Mouse (Mus musculus) liver, embryonic 11.5 days (tissue): ENCODE measurements around the gene B3gat1. TPM values are rescaled to one million over a fixed set of nuclear protein-coding genes. Genes with fewer than 3 reads are reported as not detected.

ENCODE experiments used
- ATAC-seq: fragments of 200-750 bp; cut with Nextera tagmentation; replicated peaks from 2 replicates; pipeline ENCODE4 v1.8.0; 2017; ENCODE audit warnings: moderate number of reproducible peaks, mild to moderate bottlenecking, moderate TSS enrichment, moderate library complexity; ENCODE audit not compliant: low FRiP score
- DNase-seq: peaks from one replicate; pipeline ENCODE4 v3.0.0-alpha.2; 2017; ENCODE audit warnings: low spot score
- H3K27ac ChIP-seq: fragments of 300-500 bp; sonication (generic); 2 replicates; pipeline ENCODE4 v1.5.1; 2014; ENCODE audit warnings: mild to moderate bottlenecking, low read depth, low read length, control low read depth
- H3K27me3 ChIP-seq: fragments of 300-500 bp; sonication (generic); replicated peaks from 2 replicates; pipeline ENCODE4 v1.6.1; 2014; ENCODE audit warnings: low read length, mixed read lengths; ENCODE audit not compliant: control insufficient read depth, insufficient read depth
- H3K36me3 ChIP-seq: fragments of 300-500 bp; sonication (generic); 2 replicates; pipeline ENCODE4 v1.6.1; 2014; ENCODE audit warnings: mild to moderate bottlenecking, low read length, moderate library complexity, mixed read lengths; ENCODE audit not compliant: control insufficient read depth, insufficient read depth
- H3K4me1 ChIP-seq: fragments of 300-500 bp; sonication (generic); replicated peaks from 2 replicates; pipeline ENCODE4 v1.6.1; 2014; ENCODE audit warnings: low read length, mixed read lengths; ENCODE audit not compliant: control insufficient read depth, insufficient read depth
- H3K4me2 ChIP-seq: fragments of 300-500 bp; sonication (generic); 2 replicates; pipeline ENCODE4 v1.6.1; 2014; ENCODE audit warnings: mild to moderate bottlenecking, control low read depth, moderate library complexity
- H3K4me3 ChIP-seq: fragments of 300-500 bp; sonication (generic); 2 replicates; pipeline ENCODE4 v1.5.1; 2014; ENCODE audit warnings: low read depth, low read length, control low read depth
- H3K9ac ChIP-seq: fragments of 300-500 bp; sonication (generic); 2 replicates; pipeline ENCODE4 v1.6.1; 2014; ENCODE audit warnings: low read depth, low read length, control low read depth
- H3K9me3 ChIP-seq: fragments of 300-500 bp; sonication (generic); 2 replicates; pipeline ENCODE4 v1.6.1; 2016; ENCODE audit warnings: low read length, inconsistent platforms, mixed read lengths; ENCODE audit not compliant: control insufficient read depth
- WGBS: fragments of 180-500 bp; shearing (Covaris S2); extraction: QIAGEN DNeasy Blood & Tissue Kit; methylation state at CpG from one replicate; pipeline ENCODE4 v1.1.7; 2014; 5-methylcytosine and 5-hydroxymethylcytosine counted together
- polyA plus RNA-seq: library from polyadenylated mRNA; unstranded; fragments of >200 nt; fragmentation: Nextera tagmentation; extraction: Ambion mirVana; gene quantifications from 2 replicates; pipeline ENCODE4 v1.2.1, GENCODE M21; 2014

Gene B3gat1
- polyA plus RNA-seq, 1 experiment from 2014 or later = not detected

- Histone ChIP-seq H3K9ac (no peak overlapping the region), H3K4me3 (no peak overlapping the region), H3K36me3 (no peaks in the 10 kb centered on the region), H3K27ac (no peak overlapping the region), H3K27me3 (no peaks in the 10 kb centered on the region), H3K4me2 (no peak overlapping the region), H3K9me3 (no peaks in the 10 kb centered on the region), H3K4me1 (no peaks in the 10 kb centered on the region)
- DNase-seq = no peak
- no peak for ATAC-seq
- 32% methylated on average over 9 of the region's 9 CpGs for WGBS
Measured at GRCm38 (mm10) chr9:26760081-26760480, 26.6 kb downstream of the B3gat1 start.

DNA sequence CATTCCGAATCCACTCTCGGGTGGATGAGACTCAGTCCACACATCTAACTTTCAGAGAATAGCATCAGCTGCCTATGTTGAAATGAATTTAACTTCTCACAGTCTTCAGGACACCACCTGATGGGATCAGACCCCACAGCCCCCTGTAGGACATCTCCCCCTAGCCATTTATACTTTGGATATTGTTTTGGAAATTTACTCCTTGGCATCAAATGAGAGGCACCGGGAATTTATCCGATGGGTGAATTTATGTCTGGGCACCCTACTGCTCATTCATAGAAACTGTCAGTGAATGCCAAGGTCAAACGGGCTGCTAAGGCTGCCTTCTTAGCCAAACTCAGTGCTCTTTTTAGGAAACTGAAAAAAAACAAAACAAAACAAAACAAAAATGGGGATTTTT is 27.0 kb downstream of the B3gat1 start:
- Histone ChIP-seq H3K36me3 (no peaks in the 10 kb centered on the region), H3K4me2 (no peak overlapping the region), H3K9ac (no peak overlapping the region), H3K27ac (no peak overlapping the region), H3K4me3 (no peak overlapping the region), H3K27me3 (no peaks in the 10 kb centered on the region), H3K4me1 (no peaks in the 10 kb centered on the region), H3K9me3 (no peaks in the 10 kb centered on the region)
- WGBS = 78% methylated on average over 5 of the region's 5 CpGs
- DNase-seq = no peak
- no peak for ATAC-seq

DNA sequence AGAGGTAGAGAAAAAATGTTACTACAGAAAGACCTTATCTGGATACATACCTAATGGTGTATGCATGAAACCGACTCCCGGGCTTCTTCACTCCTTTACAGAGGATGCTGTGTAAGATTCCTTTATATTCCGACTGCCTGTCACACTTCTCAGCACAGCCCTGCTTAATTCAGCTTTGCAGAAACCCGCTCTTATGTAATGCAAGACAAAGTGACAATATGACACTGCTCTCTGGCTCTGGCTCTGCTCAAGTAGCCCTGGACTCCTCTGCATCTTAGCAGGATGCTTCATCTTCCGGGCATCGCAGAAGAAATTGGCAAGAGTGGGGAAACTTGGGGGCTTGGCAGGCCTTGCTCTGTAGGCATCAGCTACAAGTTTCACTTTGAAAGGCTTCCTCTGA is 28.9 kb downstream of the B3gat1 start:
- DNase-seq = no peak
- Histone ChIP-seq H3K27ac (no peak overlapping the region), H3K9me3 (no peaks in the 10 kb centered on the region), H3K27me3 (no peaks in the 10 kb centered on the region), H3K4me2 (no peak overlapping the region), H3K9ac (no peak overlapping the region), H3K36me3 (no peaks in the 10 kb centered on the region), H3K4me1 (no peaks in the 10 kb centered on the region), H3K4me3 (no peak overlapping the region)
- 81% methylated on average over 6 of the region's 6 CpGs for WGBS
- ATAC-seq = no peak

DNA sequence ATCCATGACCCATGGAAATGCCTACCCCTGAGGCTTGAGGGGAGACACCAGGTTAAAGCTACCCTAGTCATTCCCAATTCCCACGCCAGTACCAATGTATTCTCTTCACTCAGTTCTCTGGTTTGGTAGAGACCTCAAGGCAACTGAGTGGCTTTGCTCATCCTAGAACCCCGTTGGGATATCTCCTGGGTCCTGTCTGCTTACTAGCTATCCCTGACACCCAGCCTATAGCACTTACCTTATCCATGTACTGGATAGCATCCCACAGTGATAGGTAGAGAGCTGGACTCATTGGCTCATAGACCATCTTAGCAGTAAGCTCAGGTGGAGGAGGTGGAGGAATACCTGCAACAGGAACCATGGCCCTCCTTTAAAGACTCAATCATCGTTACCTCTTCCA is 34.7 kb downstream of the B3gat1 start:
- H3K36me3 ChIP-seq = no peaks in the 10 kb centered on the region
- no peaks in the 10 kb centered on the region for H3K27me3 ChIP-seq
- no peak overlapping the region for H3K9ac ChIP-seq
- 74% methylated on average over 3 of the region's 3 CpGs for WGBS
- H3K4me3 ChIP-seq = no peak overlapping the region
- no peak overlapping the region for H3K27ac ChIP-seq
- no peak overlapping the region for H3K4me2 ChIP-seq
- DNase-seq = no peak
- ATAC-seq = no peak
- no peaks in the 10 kb centered on the region for H3K9me3 ChIP-seq
- H3K4me1 ChIP-seq = no peaks in the 10 kb centered on the region

GRCm38 (mm10) chr9:26775700-26776099 is 42.2 kb downstream of the B3gat1 start:
- H3K4me1 ChIP-seq = no peaks in the 10 kb centered on the region
- no peaks in the 10 kb centered on the region for H3K27me3 ChIP-seq
- no peak overlapping the region for H3K27ac ChIP-seq
- H3K9me3 ChIP-seq = no peaks in the 10 kb centered on the region
- 71% methylated on average over 2 of the region's 2 CpGs for WGBS
- no peak overlapping the region for H3K4me2 ChIP-seq
- DNase-seq (no peak), ATAC-seq (no peak)
- H3K36me3 ChIP-seq = no peaks in the 10 kb centered on the region
- no peak overlapping the region for H3K4me3 ChIP-seq
- no peak overlapping the region for H3K9ac ChIP-seq

- H3K9me3 ChIP-seq = no peaks in the 10 kb centered on the region
- H3K4me2 ChIP-seq = no peak overlapping the region
- H3K9ac ChIP-seq = no peak overlapping the region
- no peak for DNase-seq
- WGBS = 62% methylated on average over 6 of the region's 6 CpGs
- no peaks in the 10 kb centered on the region for H3K36me3 ChIP-seq
- ATAC-seq = no peak
- H3K4me1 ChIP-seq = no peaks in the 10 kb centered on the region
- H3K27ac ChIP-seq = no peak overlapping the region
- H3K4me3 ChIP-seq = no peak overlapping the region
- no peaks in the 10 kb centered on the region for H3K27me3 ChIP-seq
Measured at GRCm38 (mm10) chr9:26776122-26776902, 42.8 kb downstream of the B3gat1 start.

- no peak overlapping the region for H3K4me3 ChIP-seq
- no peak for DNase-seq
- H3K9ac ChIP-seq = no peak overlapping the region
Measured at GRCm38 (mm10) chr9:26778421-26778820, 44.9 kb downstream of the B3gat1 start.

GRCm38 (mm10) chr9:26783414-26783975 is 50.0 kb downstream of the B3gat1 start:
- Histone ChIP-seq H3K4me1 (no peaks in the 10 kb centered on the region), H3K36me3 (no peaks in the 10 kb centered on the region), H3K4me2 (peak overlapping the region; percentile 34; the same call in 1 of the 2 replicates), H3K27me3 (no peaks in the 10 kb centered on the region), H3K9me3 (no peaks in the 10 kb centered on the region), H3K4me3 (no peak overlapping the region), H3K27ac (no peak overlapping the region), H3K9ac (no peak overlapping the region)
- WGBS = 44% methylated on average over 7 of the region's 7 CpGs
- DNase-seq (no peak), ATAC-seq (peak; percentile 71)

More at GRCm38 (mm10) chr9:26778421-26778820, 44.9 kb downstream of the B3gat1 start:
- no peak overlapping the region for H3K4me2 ChIP-seq
- H3K9me3 ChIP-seq = no peaks in the 10 kb centered on the region
- no peaks in the 10 kb centered on the region for H3K4me1 ChIP-seq
- no peak overlapping the region for H3K27ac ChIP-seq
- H3K27me3 ChIP-seq = no peaks in the 10 kb centered on the region
- H3K36me3 ChIP-seq = no peaks in the 10 kb centered on the region
- no peak for ATAC-seq
- 79% methylated on average over 7 of the region's 7 CpGs for WGBS

DNA sequence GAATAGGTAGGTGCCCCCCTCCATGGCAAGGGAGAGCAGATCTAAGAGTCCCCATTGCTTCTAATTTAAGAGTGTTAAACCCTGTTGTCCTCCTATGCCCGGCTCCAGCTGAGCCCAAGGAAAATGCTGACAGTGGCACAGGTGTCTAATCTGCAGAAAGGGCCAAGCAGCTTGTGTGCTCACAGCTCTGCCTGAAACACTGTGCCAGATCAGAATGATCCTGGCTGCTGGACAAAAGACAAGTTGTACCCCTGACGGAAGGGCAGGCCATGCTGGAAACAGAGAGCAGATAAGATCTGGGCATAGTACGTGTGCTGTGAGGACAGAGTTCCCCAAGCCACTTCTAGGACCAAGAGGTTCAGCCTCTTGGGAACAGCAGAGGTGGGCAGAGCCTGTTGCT is 59.3 kb downstream of the B3gat1 start:
- Histone ChIP-seq H3K27me3 (no peaks in the 10 kb centered on the region), H3K4me3 (no peak overlapping the region), H3K9me3 (no peaks in the 10 kb centered on the region), H3K9ac (no peak overlapping the region), H3K36me3 (no peaks in the 10 kb centered on the region), H3K4me1 (no peaks in the 10 kb centered on the region), H3K27ac (no peak overlapping the region), H3K4me2 (no peak overlapping the region)
- ATAC-seq (no peak), DNase-seq (no peak)
- 66% methylated on average over 3 of the region's 3 CpGs for WGBS
